Mouse (Mus musculus) CH12.LX (cell line): Measurements from ENCODE around the gene Epha5. TPM values are rescaled to one million over a fixed set of nuclear protein-coding genes. Genes with fewer than 3 reads are reported as not detected.

Source experiments
- DNase-seq: peaks from one replicate; pipeline ENCODE4 v3.0.0-alpha.2; 2013; ENCODE audit errors: extremely low read depth
- H3K27ac ChIP-seq: 2 replicates; pipeline ENCODE4 v1.5.1; 2012; ENCODE audit warnings: low read depth, mild to moderate bottlenecking, control low read depth, moderate library complexity; ENCODE audit not compliant: insufficient read depth
- H3K27me3 ChIP-seq: replicated peaks from 2 replicates; pipeline ENCODE3; 2012; ENCODE audit warnings: inconsistent platforms
- H3K36me3 ChIP-seq, 2 experiments: replicated peaks in 1 of 2; 2 replicates each; pipeline versions ENCODE3 to v1.6.1; 2012; ENCODE audit warnings: inconsistent platforms in 1 of 2, low read length in 1 of 2, mild to moderate bottlenecking in 1 of 2, mixed read lengths in 1 of 2, moderate library complexity in 1 of 2; ENCODE audit not compliant: control insufficient read depth in 1 of 2, insufficient read depth in 1 of 2
- H3K4me1 ChIP-seq, 2 experiments: 2 replicates each; pipeline ENCODE4 v1.6.1; 2012; ENCODE audit warnings: inconsistent platforms in 1 of 2, moderate library complexity in 1 of 2; ENCODE audit not compliant: insufficient read depth in 2 of 2, control insufficient read depth in 1 of 2
- H3K4me2 ChIP-seq: 2 replicates; pipeline ENCODE4 v1.6.1; 2012; ENCODE audit warnings: low read depth, mild to moderate bottlenecking, control low read depth; ENCODE audit not compliant: poor library complexity, insufficient read depth, severe bottlenecking
- H3K4me3 ChIP-seq, 3 experiments: fragments of 150-350 bp in 1 of 3; sonication (generic) in 1 of 3; replicated peaks in 1 of 3; 2 replicates each; pipeline versions ENCODE3 to v1.5.1; 2011 to 2012; ENCODE audit warnings: low read depth in 2 of 3, low read length in 2 of 3, mild to moderate bottlenecking in 2 of 3, moderate library complexity in 2 of 3, control low read depth in 1 of 3, improper control_type of control experiment in 1 of 3, inconsistent platforms in 1 of 3, mixed read lengths in 1 of 3; ENCODE audit not compliant: poor library complexity in 1 of 3
- H3K79me2 ChIP-seq: replicated peaks from 2 replicates; pipeline ENCODE4 v1.6.1; 2012; ENCODE audit warnings: mild to moderate bottlenecking, moderate library complexity; ENCODE audit not compliant: control insufficient read depth, poor library complexity, insufficient read depth, severe bottlenecking; ENCODE audit errors: extremely low read depth
- H3K9ac ChIP-seq: 2 replicates; pipeline ENCODE4 v1.6.1; 2012; ENCODE audit warnings: low read depth, mild to moderate bottlenecking, control low read depth, moderate library complexity; ENCODE audit not compliant: insufficient read depth
- H3K9me3 ChIP-seq: replicated peaks from 2 replicates; pipeline ENCODE3; 2012; ENCODE audit warnings: low read length, inconsistent platforms, mixed read lengths
- BHLHE40 ChIP-seq: IDR thresholded peaks from 2 replicates; pipeline ENCODE4 v1.6.1; 2011; ENCODE audit warnings: mild to moderate bottlenecking, low read depth, low read length, improper control_type of control experiment
- CHD1 ChIP-seq: IDR thresholded peaks from 2 replicates; pipeline ENCODE4 v1.6.1; 2012; ENCODE audit warnings: low read depth, low read length, improper control_type of control experiment, inconsistent platforms
- CTCF ChIP-seq, 2 experiments: IDR thresholded peaks in 1 of 2; conservative IDR thresholded peaks in 1 of 2; 2 replicates each; pipeline ENCODE4 v1.5.1; 2011 to 2012; ENCODE audit warnings: low read depth in 2 of 2, low read length in 2 of 2, improper control_type of control experiment in 1 of 2, inconsistent platforms in 1 of 2, mild to moderate bottlenecking in 1 of 2, moderate library complexity in 1 of 2
- EP300 ChIP-seq: IDR thresholded peaks from 2 replicates; pipeline ENCODE4 v1.6.1; 2011; ENCODE audit warnings: low read length, improper control_type of control experiment
- JUN ChIP-seq: IDR thresholded peaks from 2 replicates; pipeline ENCODE4 v1.6.1; 2011; ENCODE audit warnings: low read depth, mild to moderate bottlenecking, low read length, improper control_type of control experiment, moderate library complexity; ENCODE audit not compliant: insufficient read depth
- JUND ChIP-seq: conservative IDR thresholded peaks from 2 replicates; pipeline ENCODE4 v1.6.1; 2011; ENCODE audit warnings: low read depth, low read length, improper control_type of control experiment
- MAFK ChIP-seq: IDR thresholded peaks from 2 replicates; pipeline ENCODE4 v1.6.1; 2011; ENCODE audit warnings: low read length, improper control_type of control experiment; ENCODE audit not compliant: insufficient replicate concordance
- NELFE ChIP-seq: IDR thresholded peaks from 2 replicates; pipeline ENCODE4 v1.6.1; 2011; ENCODE audit warnings: low read depth, low read length, improper control_type of control experiment
- PAX5 ChIP-seq: IDR thresholded peaks from 2 replicates; pipeline ENCODE4 v1.6.1; 2012; ENCODE audit warnings: low read length, inconsistent platforms, mixed read lengths
- POLR2AphosphoS2 ChIP-seq: IDR thresholded peaks from 2 replicates; pipeline ENCODE4 v1.6.1; 2011; ENCODE audit warnings: low read depth, low read length, improper control_type of control experiment
- SMC3 ChIP-seq: IDR thresholded peaks from 2 replicates; pipeline ENCODE4 v1.6.1; 2011; ENCODE audit warnings: low read depth, low read length, improper control_type of control experiment
- TCF12 ChIP-seq: IDR thresholded peaks from 2 replicates; pipeline ENCODE4 v1.6.1; 2014; ENCODE audit warnings: low read depth, mild to moderate bottlenecking, inconsistent platforms, low read length, improper control_type of control experiment
- UBTF ChIP-seq: IDR thresholded peaks from 2 replicates; pipeline ENCODE4 v1.6.1; 2012; ENCODE audit warnings: low read depth, mild to moderate bottlenecking, inconsistent platforms, low read length, improper control_type of control experiment, moderate library complexity
- USF1 ChIP-seq: IDR thresholded peaks from 2 replicates; pipeline ENCODE4 v1.6.1; 2014; ENCODE audit warnings: low read depth, mild to moderate bottlenecking, inconsistent platforms, low read length, improper control_type of control experiment
- ZNF384 ChIP-seq: IDR thresholded peaks from 2 replicates; pipeline ENCODE4 v1.6.1; 2012; ENCODE audit warnings: low read depth, low read length, improper control_type of control experiment, inconsistent platforms
- dilution Hi-C: fragments of 300-500 bp; cut with MboI; formaldehyde crosslinking; loops from 2 replicates; pipeline ENCODE4 v1.14.3; 2020; ENCODE audit warnings: low sequenced_read_pairs; ENCODE audit not compliant: extremely low pct_unique_long_range_greater_than_20kb, extremely low pct_ligation_motif_present
- in situ Hi-C: fragments of 300-500 bp; cut with MboI; formaldehyde crosslinking; loops from 3 replicates; pipeline ENCODE4 v1.14.3; 2019; ENCODE audit warnings: low sequenced_read_pairs, low pct_ligation_motif_present, low pct_unique_long_range_greater_than_20kb, mixed read lengths
- polyA plus RNA-seq: library from polyadenylated mRNA; unstranded; fragments of >175 nt; gene quantifications from 2 replicates; pipeline ENCODE4 v1.2.1, GENCODE M21; 2012; ENCODE audit warnings: low read depth; ENCODE audit not compliant: insufficient read length
- total RNA-seq, 2 experiments: library from RNA; depleted of rRNA; stranded (reverse); fragments of 300-350 nt in 1 of 2; fragments of >200 nt in 1 of 2; gene quantifications; 2 replicates each; pipeline ENCODE4 v1.2.3; 2012 to 2014

Epha5 gene
- total and polyA plus RNA-seq, 3 experiments: not detected

GRCm38 (mm10) chr5:84397085-84397484 is 20.1 kb downstream of the Epha5 start:
- Histone ChIP-seq H3K36me3 (no peaks in the 10 kb centered on the region), H3K4me2 (no peak overlapping the region), H3K9ac (no peak overlapping the region), H3K9me3 (peaks cover 15% of the 10 kb centered on the region), H3K27ac (no peak overlapping the region), H3K79me2 (no peaks in the 10 kb centered on the region), H3K4me3 (no peak overlapping the region), H3K27me3 (no peaks in the 10 kb centered on the region), H3K4me1 (no peaks in the 10 kb centered on the region)
- no peak for DNase-seq
- dilution Hi-C loops (no loop called here), in situ Hi-C loops (no loop called here)
- TF ChIP-seq SMC3 (no peak), NELFE (no peak), MAFK (no peak), USF1 (no peak), BHLHE40 (no peak), TCF12 (no peak), UBTF (no peak), EP300 (no peak), ZNF384 (no peak), JUND (no peak)

- dilution Hi-C loops: no loop called here
Observed at GRCm38 (mm10) chr5:84365334-84365733, 51.8 kb downstream of the Epha5 start.

DNA sequence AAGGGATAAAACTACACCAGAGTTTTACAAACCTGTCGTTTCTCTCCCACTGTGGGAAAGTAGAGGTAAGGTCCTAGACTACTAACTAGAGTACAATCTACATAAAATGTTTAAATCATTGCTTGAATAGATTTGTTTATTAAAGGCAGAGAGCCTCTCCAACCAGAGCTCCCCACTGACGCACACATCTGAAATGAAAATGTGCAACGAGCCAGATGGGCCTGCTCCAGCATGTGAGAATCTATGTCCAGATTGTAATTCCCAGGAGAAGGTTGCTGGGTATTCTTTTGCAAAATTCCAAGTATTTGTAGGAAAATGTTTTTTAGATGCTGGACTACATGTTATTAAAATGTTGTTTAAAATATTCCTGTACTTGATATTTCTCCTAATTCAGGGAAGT is 57.8 kb downstream of the Epha5 start:
- dilution Hi-C loops (no loop called here), in situ Hi-C loops (no loop called here)
- Histone ChIP-seq H3K27me3 (no peaks in the 10 kb centered on the region), H3K4me2 (no peak overlapping the region), H3K9ac (no peak overlapping the region), H3K4me1 (no peaks in the 10 kb centered on the region), H3K79me2 (no peaks in the 10 kb centered on the region), H3K9me3 (peaks cover 13% of the 10 kb centered on the region), H3K36me3 (no peaks in the 10 kb centered on the region), H3K27ac (no peak overlapping the region), H3K4me3 (no peak overlapping the region)
- no peak for TF ChIP-seq POLR2AphosphoS2
- no peak for DNase-seq

More at GRCm38 (mm10) chr5:84365334-84365733, 51.8 kb downstream of the Epha5 start:
- Histone ChIP-seq H3K4me1 (no peaks in the 10 kb centered on the region), H3K36me3 (no peaks in the 10 kb centered on the region), H3K79me2 (no peaks in the 10 kb centered on the region), H3K9me3 (peaks cover 13% of the 10 kb centered on the region), H3K27me3 (no peaks in the 10 kb centered on the region), H3K9ac (no peak overlapping the region), H3K4me3 (no peak overlapping the region), H3K27ac (no peak overlapping the region), H3K4me2 (no peak overlapping the region)
- in situ Hi-C loops: no loop called here
- TF ChIP-seq CTCF (conservative IDR thresholded peaks at IDR 0.05 in 1 of 2, IDR thresholded peaks at IDR 0.05 in 1 of 2; ENCODE audit: low read depth in 2 of 2, low read length in 2 of 2): no peak
- TF ChIP-seq POLR2AphosphoS2: no peak
- no peak for TF ChIP-seq PAX5
- no peak for TF ChIP-seq UBTF
- TF ChIP-seq CHD1: no peak
- TF ChIP-seq JUN: no peak
- DNase-seq: no peak
